Mouse (Mus musculus) lung, postnatal 0 days (tissue): Measurements from ENCODE around the gene Slc4a4. TPM values are rescaled to one million over a fixed set of nuclear protein-coding genes. Genes with fewer than 3 reads are reported as not detected.

ENCODE experiments used
- ATAC-seq: fragments of 200-750 bp; cut with Nextera tagmentation; 2 replicates; pipeline ENCODE4 v1.8.0; 2017; ENCODE audit warnings: moderate library complexity
- DNase-seq: peaks from one replicate; pipeline ENCODE4 v3.0.0-alpha.2; 2016; ENCODE audit warnings: low spot score
- H3K27ac ChIP-seq: fragments of 300-500 bp; sonication (generic); 2 replicates; pipeline ENCODE4 v1.5.1; 2014; ENCODE audit warnings: antibody characterized with exemption, mild to moderate bottlenecking, low read length, mixed read lengths
- H3K27me3 ChIP-seq: fragments of 300-500 bp; sonication (generic); replicated peaks from 2 replicates; pipeline ENCODE4 v1.6.1; 2014; ENCODE audit warnings: low read length, mixed read lengths; ENCODE audit not compliant: insufficient read depth
- H3K36me3 ChIP-seq: fragments of 300-500 bp; sonication (generic); 2 replicates; pipeline ENCODE4 v1.6.1; 2014; ENCODE audit warnings: low read length, mixed read lengths; ENCODE audit not compliant: insufficient read depth
- H3K4me1 ChIP-seq: fragments of 300-500 bp; sonication (generic); 2 replicates; pipeline ENCODE4 v1.6.1; 2014; ENCODE audit warnings: antibody characterized with exemption, low read depth, low read length, mixed read lengths; ENCODE audit not compliant: insufficient read depth
- H3K4me2 ChIP-seq: fragments of 300-500 bp; sonication (generic); replicated peaks from 2 replicates; pipeline ENCODE4 v1.6.1; 2014; ENCODE audit warnings: low read depth, mild to moderate bottlenecking, low read length, moderate library complexity, mixed read lengths
- H3K4me3 ChIP-seq: fragments of 300-500 bp; sonication (generic); 2 replicates; pipeline ENCODE4 v1.5.1; 2014; ENCODE audit warnings: low read depth, low read length
- H3K9ac ChIP-seq: fragments of 300-500 bp; sonication (generic); replicated peaks from 2 replicates; pipeline ENCODE4 v1.6.1; 2014; ENCODE audit warnings: low read depth, mild to moderate bottlenecking
- H3K9me3 ChIP-seq: fragments of 300-500 bp; sonication (generic); 2 replicates; pipeline ENCODE4 v1.6.1; 2016; ENCODE audit warnings: low read length, mixed read lengths
- CTCF ChIP-seq: IDR thresholded peaks from 2 replicates; pipeline ENCODE4 v1.5.1; 2016; ENCODE audit warnings: antibody characterized with exemption, mild to moderate bottlenecking
- EP300 ChIP-seq: IDR thresholded peaks from 2 replicates; pipeline ENCODE4 v1.6.1; 2016; ENCODE audit warnings: antibody characterized with exemption, mild to moderate bottlenecking, control low read depth
- WGBS: fragments of 180-500 bp; shearing (Covaris S2); extraction: QIAGEN DNeasy Blood & Tissue Kit; methylation state at CpG from one replicate; pipeline ENCODE4 v1.1.7; 2014; 5-methylcytosine and 5-hydroxymethylcytosine counted together
- polyA plus RNA-seq: library from polyadenylated mRNA; unstranded; fragments of >200 nt; fragmentation: Nextera tagmentation; extraction: Ambion mirVana; gene quantifications from 2 replicates; pipeline ENCODE4 v1.2.1, GENCODE M21; 2015

The Slc4a4 gene
- polyA plus RNA-seq, 1 experiment from 2014 or later: 2.9 TPM

GRCm38 (mm10) chr5:89014782-89015181, 128.2 kb downstream of the Slc4a4 start:
- WGBS: 78% methylated on average over 2 of the region's 2 CpGs
- H3K36me3 ChIP-seq: no peaks in the 10 kb centered on the region
- no peak for TF ChIP-seq EP300
- no peak for TF ChIP-seq CTCF
- no peaks in the 10 kb centered on the region for H3K27me3 ChIP-seq
- no peak overlapping the region for H3K4me2 ChIP-seq
- DNase-seq (no peak), ATAC-seq (no peak)
- no peak overlapping the region for H3K4me3 ChIP-seq
- H3K4me1 ChIP-seq: no peaks in the 10 kb centered on the region
- H3K9ac ChIP-seq: no peak overlapping the region
- H3K9me3 ChIP-seq: no peaks in the 10 kb centered on the region
- no peak overlapping the region for H3K27ac ChIP-seq

GRCm38 (mm10) chr5:89015878-89016277, 129.3 kb downstream of the Slc4a4 start:
- H3K4me3 ChIP-seq: no peak overlapping the region
- DNase-seq (no peak), ATAC-seq (no peak)
- no peaks in the 10 kb centered on the region for H3K36me3 ChIP-seq
- H3K4me1 ChIP-seq: no peaks in the 10 kb centered on the region
- H3K27me3 ChIP-seq: no peaks in the 10 kb centered on the region
- TF ChIP-seq EP300 (no peak), CTCF (no peak)
- WGBS: 73% methylated on average over 5 of the region's 5 CpGs
- no peak overlapping the region for H3K4me2 ChIP-seq
- no peak overlapping the region for H3K9ac ChIP-seq
- no peaks in the 10 kb centered on the region for H3K9me3 ChIP-seq
- H3K27ac ChIP-seq: no peak overlapping the region

GRCm38 (mm10) chr5:89018537-89018936, 131.9 kb downstream of the Slc4a4 start:
- no peak overlapping the region for H3K27ac ChIP-seq
- H3K4me3 ChIP-seq: no peak overlapping the region
- no peak for DNase-seq

GRCm38 (mm10) chr5:89024413-89024812, 137.8 kb downstream of the Slc4a4 start:
- Histone ChIP-seq H3K36me3 (no peaks in the 10 kb centered on the region), H3K4me3 (no peak overlapping the region), H3K9me3 (no peaks in the 10 kb centered on the region), H3K9ac (no peak overlapping the region), H3K27ac (no peak overlapping the region), H3K27me3 (no peaks in the 10 kb centered on the region), H3K4me2 (no peak overlapping the region), H3K4me1 (no peaks in the 10 kb centered on the region)
- ATAC-seq (no peak), DNase-seq (no peak)
- TF ChIP-seq CTCF: no peak
- 81% methylated on average over 4 of the region's 4 CpGs for WGBS

More at GRCm38 (mm10) chr5:89018537-89018936, 131.9 kb downstream of the Slc4a4 start:
- TF ChIP-seq EP300: no peak
- no peak for TF ChIP-seq CTCF
- Histone ChIP-seq H3K4me2 (no peak overlapping the region), H3K4me1 (no peaks in the 10 kb centered on the region), H3K9ac (no peak overlapping the region), H3K36me3 (no peaks in the 10 kb centered on the region), H3K27me3 (no peaks in the 10 kb centered on the region), H3K9me3 (no peaks in the 10 kb centered on the region)
- ATAC-seq: no peak
- WGBS: 84% methylated on average over 6 of the region's 6 CpGs

GRCm38 (mm10) chr5:89027518-89028085, 141.0 kb downstream of the Slc4a4 start:
- Histone ChIP-seq H3K36me3 (no peaks in the 10 kb centered on the region), H3K27me3 (no peaks in the 10 kb centered on the region), H3K4me2 (no peak overlapping the region), H3K9me3 (no peaks in the 10 kb centered on the region), H3K4me1 (no peaks in the 10 kb centered on the region), H3K4me3 (no peak overlapping the region), H3K27ac (no peak overlapping the region), H3K9ac (no peak overlapping the region)
- TF ChIP-seq CTCF (no peak), EP300 (no peak)
- ATAC-seq (no peak), DNase-seq (no peak)
- 90% methylated on average over 4 of the region's 4 CpGs for WGBS

GRCm38 (mm10) chr5:89032647-89033046, 146.0 kb downstream of the Slc4a4 start:
- Histone ChIP-seq H3K9ac (no peak overlapping the region), H3K27ac (no peak overlapping the region), H3K9me3 (no peaks in the 10 kb centered on the region), H3K4me1 (no peaks in the 10 kb centered on the region), H3K4me2 (no peak overlapping the region), H3K4me3 (no peak overlapping the region), H3K36me3 (no peaks in the 10 kb centered on the region), H3K27me3 (no peaks in the 10 kb centered on the region)
- 64% methylated on average over 8 of the region's 8 CpGs for WGBS
- TF ChIP-seq CTCF (no peak), EP300 (no peak)
- ATAC-seq (no peak), DNase-seq (no peak)

- H3K9me3 ChIP-seq: no peaks in the 10 kb centered on the region
- no peaks in the 10 kb centered on the region for H3K27me3 ChIP-seq
- no peak overlapping the region for H3K4me2 ChIP-seq
- no peak for ATAC-seq
- no peaks in the 10 kb centered on the region for H3K4me1 ChIP-seq
- no peak overlapping the region for H3K27ac ChIP-seq
- DNase-seq: peak; percentile 10
- no peak overlapping the region for H3K9ac ChIP-seq
- no peaks in the 10 kb centered on the region for H3K36me3 ChIP-seq
- 58% methylated on average over 4 of the region's 4 CpGs for WGBS
- no peak overlapping the region for H3K4me3 ChIP-seq
- TF ChIP-seq EP300 (no peak), CTCF (no peak)
Measured at GRCm38 (mm10) chr5:89033256-89033655, 146.6 kb downstream of the Slc4a4 start.
